Mouse (Mus musculus) brain, embryonic 18.5 days (tissue): ENCODE results near the gene Arhgef10l.

Experiments used
- DNase-seq: peaks from one replicate; pipeline ENCODE4 v3.0.0-alpha.2; 2012; ENCODE audit warnings: low read depth, low spot score

Arhgef10l gene

GRCm38 (mm10) chr4:140606197-140606596 is 59.6 kb downstream of the Arhgef10l start:
- no peak for DNase-seq

- no peak for DNase-seq
Observed at GRCm38 (mm10) chr4:140605790-140606189, 60.0 kb downstream of the Arhgef10l start.

GRCm38 (mm10) chr4:140605247-140605646 is 60.6 kb downstream of the Arhgef10l start:
- no peak for DNase-seq

- no peak for DNase-seq
Observed at GRCm38 (mm10) chr4:140604541-140604940, 61.3 kb downstream of the Arhgef10l start.

- DNase-seq, result no peak
Observed at GRCm38 (mm10) chr4:140602022-140602421, 63.8 kb downstream of the Arhgef10l start.

- DNase-seq, result no peak
Observed at GRCm38 (mm10) chr4:140601153-140601552, 64.7 kb downstream of the Arhgef10l start.

GRCm38 (mm10) chr4:140598846-140599245 is 67.0 kb downstream of the Arhgef10l start:
- DNase-seq, result no peak

GRCm38 (mm10) chr4:140597928-140598327 is 67.9 kb downstream of the Arhgef10l start:
- DNase-seq, result no peak

- DNase-seq, result no peak
Observed at GRCm38 (mm10) chr4:140597378-140597777, 68.4 kb downstream of the Arhgef10l start.

- DNase-seq, result no peak
Observed at GRCm38 (mm10) chr4:140593771-140594505, 71.9 kb downstream of the Arhgef10l start.

GRCm38 (mm10) chr4:140592990-140593770 is 72.6 kb downstream of the Arhgef10l start:
- no peak for DNase-seq

GRCm38 (mm10) chr4:140592217-140592759 is 73.5 kb downstream of the Arhgef10l start:
- no peak for DNase-seq

GRCm38 (mm10) chr4:140586478-140586877 is 79.3 kb downstream of the Arhgef10l start:
- DNase-seq, result no peak

- no peak for DNase-seq
Observed at GRCm38 (mm10) chr4:140584240-140584639, 81.6 kb downstream of the Arhgef10l start.

- no peak for DNase-seq
Observed at GRCm38 (mm10) chr4:140582390-140583088, 83.3 kb downstream of the Arhgef10l start.

GRCm38 (mm10) chr4:140581730-140582389 is 84.0 kb downstream of the Arhgef10l start:
- DNase-seq, result no peak

GRCm38 (mm10) chr4:140581341-140581729 is 84.5 kb downstream of the Arhgef10l start:
- DNase-seq, result no peak

GRCm38 (mm10) chr4:140580866-140581265 is 84.9 kb downstream of the Arhgef10l start:
- DNase-seq, result no peak

GRCm38 (mm10) chr4:140579576-140579975 is 86.2 kb downstream of the Arhgef10l start:
- DNase-seq, result no peak

GRCm38 (mm10) chr4:140579149-140579548 is 86.7 kb downstream of the Arhgef10l start:
- no peak for DNase-seq

- DNase-seq, result no peak
Observed at GRCm38 (mm10) chr4:140576628-140577027, 89.2 kb downstream of the Arhgef10l start.
